Mouse (Mus musculus): ENCODE results near the gene Scamp2. TPM values are rescaled to one million over a fixed set of nuclear protein-coding genes. Genes with fewer than 3 reads are reported as not detected.

The Scamp2 gene
- polyA plus RNA-seq, 1 experiment from 2014 or later = 53.4 TPM

DNA sequence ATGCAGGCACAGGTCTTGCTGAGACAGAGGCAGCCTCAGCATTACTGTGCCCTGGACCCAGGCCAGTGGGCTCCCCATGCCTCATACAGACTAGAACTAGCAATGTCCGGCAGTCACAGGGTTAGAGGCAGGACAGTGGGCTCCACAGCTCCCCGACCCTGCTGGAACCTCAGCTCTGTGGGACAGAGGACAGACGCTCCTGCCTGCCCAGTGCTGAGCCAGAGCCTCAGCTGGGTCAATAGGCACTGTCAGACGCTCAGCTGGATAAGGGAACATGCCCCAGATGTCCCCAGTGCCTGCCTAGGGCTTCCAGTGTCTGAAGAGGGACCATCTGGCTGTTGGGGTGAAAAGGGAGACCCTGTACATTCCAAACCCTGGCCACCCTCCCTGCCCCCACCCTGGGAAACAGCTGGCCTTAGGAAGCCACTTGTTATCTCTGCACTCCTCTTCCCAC lies 37.2 kb downstream of the Scamp2 start:
- no peak overlapping the region for H3K4me3 ChIP-seq (ENCODE audit: low read length)
- ATAC-seq (replicated peaks; ENCODE audit: extremely low read depth, insufficient read depth, low FRiP score) = no peak
- no peak overlapping the region for H3K4me2 ChIP-seq (ENCODE audit: low read depth, low read length)
- no peaks in the 10 kb centered on the region for H3K9me3 ChIP-seq (replicated peaks; ENCODE audit: control insufficient read depth, low read length)
- no peak overlapping the region for H3K27ac ChIP-seq (ENCODE audit: low read length)
- WGBS = 19% methylated on average over 4 of the region's 4 CpGs
- peaks cover 20% of the 10 kb centered on the region for H3K4me1 ChIP-seq (ENCODE audit: control insufficient read depth, insufficient read depth, low read length)
- no peak overlapping the region for H3K9ac ChIP-seq (ENCODE audit: low read length)
- no peaks in the 10 kb centered on the region for H3K27me3 ChIP-seq (ENCODE audit: control insufficient read depth, insufficient read depth, low read length)
- H3K36me3 ChIP-seq (ENCODE audit: control insufficient read depth, insufficient read depth) = peaks cover 8% of the 10 kb centered on the region; the same call in 1 of the 2 replicates

DNA sequence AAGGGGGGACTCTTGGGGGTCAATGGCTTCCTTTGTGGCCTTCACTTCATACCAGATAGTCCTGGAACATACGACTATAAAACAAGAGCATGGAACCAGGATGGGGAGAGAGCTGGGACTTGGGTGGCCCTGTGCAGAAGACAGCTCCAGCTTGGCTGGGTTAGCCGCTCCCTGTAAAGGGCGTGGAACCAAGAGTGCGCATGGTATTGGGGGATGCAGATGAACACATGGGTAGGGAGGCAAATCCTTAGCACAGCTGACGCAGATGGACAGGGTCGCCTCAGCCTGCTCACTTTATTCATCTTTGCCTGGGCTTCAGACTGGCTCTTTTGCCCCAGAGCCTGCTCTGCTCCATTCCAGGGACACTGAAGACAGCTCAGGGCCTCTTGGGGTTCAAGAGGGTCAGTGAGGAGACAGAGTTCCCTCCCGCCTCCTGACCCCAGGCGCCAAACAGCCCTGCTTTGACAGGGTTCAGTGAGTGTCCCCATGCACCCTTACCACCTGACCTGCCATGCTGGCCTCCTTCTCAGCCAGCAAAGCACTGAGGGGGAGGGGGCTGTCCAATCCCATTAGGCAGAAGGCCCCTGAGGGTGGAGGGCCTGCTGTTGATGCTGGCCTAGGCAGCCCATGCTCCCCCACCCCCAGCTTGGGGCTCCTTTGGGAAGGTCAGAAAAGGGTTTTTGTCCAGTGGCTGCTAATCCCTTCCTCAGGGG lies 38.3 kb downstream of the Scamp2 start:
- 68% methylated on average over 8 of the region's 8 CpGs for WGBS
- H3K9me3 ChIP-seq (replicated peaks; ENCODE audit: control insufficient read depth, low read length) = no peaks in the 10 kb centered on the region
- H3K4me2 ChIP-seq (ENCODE audit: low read depth, low read length) = no peak overlapping the region
- peaks cover 8% of the 10 kb centered on the region; the same call in 1 of the 2 replicates for H3K36me3 ChIP-seq (ENCODE audit: control insufficient read depth, insufficient read depth)
- H3K4me3 ChIP-seq (ENCODE audit: low read length) = no peak overlapping the region
- H3K27ac ChIP-seq (ENCODE audit: low read length) = no peak overlapping the region
- H3K4me1 ChIP-seq (ENCODE audit: control insufficient read depth, insufficient read depth, low read length) = peaks cover 20% of the 10 kb centered on the region
- no peak for ATAC-seq (replicated peaks; ENCODE audit: extremely low read depth, insufficient read depth, low FRiP score)
- no peak overlapping the region for H3K9ac ChIP-seq (ENCODE audit: low read length)
- H3K27me3 ChIP-seq (ENCODE audit: control insufficient read depth, insufficient read depth, low read length) = peaks cover 3% of the 10 kb centered on the region; the same call in 1 of the 2 replicates

DNA sequence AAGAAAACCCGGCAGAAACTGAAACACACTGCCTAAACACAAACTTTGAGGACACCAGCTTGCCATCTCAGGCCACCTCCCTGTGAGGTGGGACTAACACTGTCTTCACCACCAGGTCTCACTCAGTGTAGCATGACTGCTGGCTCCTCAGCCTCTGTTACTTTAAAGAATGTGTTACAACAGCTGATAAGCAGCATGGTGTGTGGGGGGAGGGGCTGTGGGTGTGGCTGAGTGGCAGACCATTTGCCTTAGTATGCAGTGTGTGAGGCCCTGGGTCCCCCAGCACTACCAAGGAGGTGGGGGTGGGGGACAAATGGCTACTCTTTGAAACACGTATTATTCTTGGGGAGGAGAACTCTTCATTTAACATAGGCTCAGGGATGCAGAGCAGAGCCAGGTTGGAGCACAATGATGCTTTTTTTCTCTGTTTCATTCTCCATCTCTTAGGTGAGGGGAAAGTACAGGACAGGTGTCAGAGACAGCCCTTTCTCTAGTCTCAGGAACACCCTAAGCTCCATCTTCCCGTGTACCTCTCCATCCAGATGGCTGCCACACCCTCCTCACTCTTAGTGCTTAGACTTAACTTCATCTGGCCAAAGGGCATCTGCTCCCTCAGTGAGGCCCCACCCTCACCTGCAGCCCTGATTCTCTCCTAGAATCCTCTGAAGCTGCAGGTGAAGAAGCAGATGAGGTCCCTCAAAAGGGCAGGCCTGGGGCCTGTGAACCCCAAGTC lies 40.0 kb downstream of the Scamp2 start:
- peak; percentile 56 for ATAC-seq (replicated peaks; ENCODE audit: extremely low read depth, insufficient read depth, low FRiP score)
- no peak overlapping the region for H3K4me3 ChIP-seq (ENCODE audit: low read length)
- peaks cover 20% of the 10 kb centered on the region for H3K4me1 ChIP-seq (ENCODE audit: control insufficient read depth, insufficient read depth, low read length)
- H3K27ac ChIP-seq (ENCODE audit: low read length) = no peak overlapping the region
- no peaks in the 10 kb centered on the region for H3K36me3 ChIP-seq (ENCODE audit: control insufficient read depth, insufficient read depth)
- H3K27me3 ChIP-seq (ENCODE audit: control insufficient read depth, insufficient read depth, low read length) = peaks cover 11% of the 10 kb centered on the region
- no peaks in the 10 kb centered on the region for H3K9me3 ChIP-seq (replicated peaks; ENCODE audit: control insufficient read depth, low read length)
- WGBS = 7% methylated on average over 3 of the region's 3 CpGs
- H3K4me2 ChIP-seq (ENCODE audit: low read depth, low read length) = no peak overlapping the region
- no peak overlapping the region for H3K9ac ChIP-seq (ENCODE audit: low read length)

DNA sequence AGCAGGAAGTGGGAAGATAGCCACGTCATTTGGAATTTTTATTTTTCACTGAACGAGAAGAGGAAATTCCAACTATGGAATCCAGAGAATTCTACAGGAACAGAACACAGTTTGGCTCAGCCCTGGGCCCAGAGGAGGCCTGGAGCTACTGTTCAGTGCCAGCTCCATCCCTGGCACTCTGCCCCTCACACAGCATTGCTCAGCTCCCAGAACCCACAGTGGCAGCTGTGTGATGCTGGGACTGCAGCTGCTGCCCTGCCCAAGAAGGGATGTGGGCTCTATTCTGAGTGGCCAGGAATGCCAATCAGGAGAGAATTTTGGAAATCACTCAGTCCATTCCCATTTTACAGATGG lies 40.6 kb downstream of the Scamp2 start:
- Histone ChIP-seq H3K4me1 (ENCODE audit: control insufficient read depth, insufficient read depth, low read length) (peaks cover 20% of the 10 kb centered on the region), H3K9me3 (replicated peaks; ENCODE audit: control insufficient read depth, low read length) (no peaks in the 10 kb centered on the region), H3K9ac (ENCODE audit: low read length) (no peak overlapping the region)

DNA sequence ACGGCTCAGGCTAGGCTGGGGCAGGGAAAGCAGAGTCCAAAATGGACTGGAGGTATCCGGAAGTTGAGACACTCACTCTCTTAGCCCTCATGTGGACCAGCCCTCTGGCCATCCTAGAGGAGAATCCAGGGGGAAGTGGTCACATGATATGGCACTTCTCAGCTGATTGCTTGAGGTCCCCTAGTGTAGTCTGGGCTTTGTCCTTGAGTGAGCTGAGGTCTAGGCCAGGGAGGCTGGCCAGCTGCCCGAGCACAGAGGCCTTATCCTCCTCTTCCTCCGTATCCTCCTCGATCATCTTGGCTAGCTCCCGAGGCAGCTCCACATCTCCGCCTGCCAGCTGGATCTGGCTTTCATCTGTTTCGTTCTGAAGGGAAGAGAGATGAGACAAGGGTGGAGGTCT lies 41.4 kb downstream of the Scamp2 start:
- Histone ChIP-seq H3K27ac (ENCODE audit: low read length) (no peak overlapping the region), H3K4me1 (ENCODE audit: control insufficient read depth, insufficient read depth, low read length) (peaks cover 20% of the 10 kb centered on the region), H3K36me3 (ENCODE audit: control insufficient read depth, insufficient read depth) (no peaks in the 10 kb centered on the region), H3K9me3 (replicated peaks; ENCODE audit: control insufficient read depth, low read length) (no peaks in the 10 kb centered on the region), H3K9ac (ENCODE audit: low read length) (no peak overlapping the region), H3K27me3 (ENCODE audit: control insufficient read depth, insufficient read depth, low read length) (peaks cover 23% of the 10 kb centered on the region), H3K4me2 (ENCODE audit: low read depth, low read length) (no peak overlapping the region), H3K4me3 (ENCODE audit: low read length) (no peak overlapping the region)
- 28% methylated on average over 8 of the region's 8 CpGs for WGBS
- ATAC-seq (replicated peaks; ENCODE audit: extremely low read depth, insufficient read depth, low FRiP score) = no peak

More for the DNA sequence above, 40.6 kb downstream of the Scamp2 start:
- Histone ChIP-seq H3K4me3 (ENCODE audit: low read length) (no peak overlapping the region), H3K36me3 (ENCODE audit: control insufficient read depth, insufficient read depth) (no peaks in the 10 kb centered on the region), H3K27me3 (ENCODE audit: control insufficient read depth, insufficient read depth, low read length) (peaks cover 15% of the 10 kb centered on the region), H3K27ac (ENCODE audit: low read length) (no peak overlapping the region), H3K4me2 (ENCODE audit: low read depth, low read length) (no peak overlapping the region)
- no peak for ATAC-seq (replicated peaks; ENCODE audit: extremely low read depth, insufficient read depth, low FRiP score)
- WGBS = 11% methylated on average over 2 of the region's 2 CpGs

DNA sequence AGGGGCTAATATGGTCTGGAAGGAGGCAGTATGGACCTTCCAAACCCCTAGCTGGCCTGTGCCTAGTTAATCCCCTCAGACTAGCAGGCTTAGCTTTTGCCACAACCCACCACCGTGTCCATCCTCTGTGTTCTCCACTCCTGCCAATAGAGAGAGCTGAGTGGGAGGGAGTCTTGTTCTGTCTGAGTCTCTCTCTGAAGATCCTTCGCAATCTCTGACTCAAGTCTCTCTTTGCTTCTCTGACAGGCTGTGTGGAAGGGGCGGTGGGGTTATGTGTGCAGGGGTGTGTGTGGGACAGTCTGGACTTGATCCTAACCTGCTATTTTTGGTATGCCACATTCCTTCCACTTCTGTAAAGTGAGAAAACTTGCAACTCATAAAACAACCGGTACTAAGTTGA lies 44.1 kb downstream of the Scamp2 start:
- Histone ChIP-seq H3K27me3 (ENCODE audit: control insufficient read depth, insufficient read depth, low read length) (peaks cover 25% of the 10 kb centered on the region), H3K36me3 (ENCODE audit: control insufficient read depth, insufficient read depth) (no peaks in the 10 kb centered on the region), H3K9ac (ENCODE audit: low read length) (no peak overlapping the region), H3K9me3 (replicated peaks; ENCODE audit: control insufficient read depth, low read length) (no peaks in the 10 kb centered on the region), H3K27ac (ENCODE audit: low read length) (no peak overlapping the region), H3K4me1 (ENCODE audit: control insufficient read depth, insufficient read depth, low read length) (peaks cover 20% of the 10 kb centered on the region), H3K4me3 (ENCODE audit: low read length) (no peak overlapping the region), H3K4me2 (ENCODE audit: low read depth, low read length) (no peak overlapping the region)
- ATAC-seq (replicated peaks; ENCODE audit: extremely low read depth, insufficient read depth, low FRiP score) = no peak
- 70% methylated on average over 4 of the region's 4 CpGs for WGBS

DNA sequence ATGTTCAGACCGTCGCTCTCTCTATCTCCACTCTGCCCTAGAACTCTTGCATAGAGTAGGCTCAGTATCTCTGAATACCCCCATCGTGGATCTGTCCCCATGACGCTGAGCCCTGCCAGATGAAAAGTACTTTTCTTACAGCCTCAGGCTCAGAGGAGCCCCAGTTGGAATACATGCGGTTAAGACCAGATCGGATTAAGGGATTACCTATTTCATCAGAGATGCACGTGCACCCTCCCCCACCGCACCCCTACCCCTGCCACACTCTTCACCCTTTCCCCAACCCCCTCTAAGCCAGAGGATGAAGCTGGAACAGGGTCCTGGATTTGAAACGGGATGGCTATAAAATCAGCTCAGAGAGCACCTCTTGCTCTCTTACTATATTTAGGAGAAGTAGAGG lies 44.8 kb downstream of the Scamp2 start:
- peaks cover 25% of the 10 kb centered on the region for H3K27me3 ChIP-seq (ENCODE audit: control insufficient read depth, insufficient read depth, low read length)
- H3K4me3 ChIP-seq (ENCODE audit: low read length) = no peak overlapping the region
- H3K4me1 ChIP-seq (ENCODE audit: control insufficient read depth, insufficient read depth, low read length) = peaks cover 16% of the 10 kb centered on the region
- H3K27ac ChIP-seq (ENCODE audit: low read length) = no peak overlapping the region
- H3K36me3 ChIP-seq (ENCODE audit: control insufficient read depth, insufficient read depth) = no peaks in the 10 kb centered on the region
- ATAC-seq (replicated peaks; ENCODE audit: extremely low read depth, insufficient read depth, low FRiP score) = no peak
- no peaks in the 10 kb centered on the region for H3K9me3 ChIP-seq (replicated peaks; ENCODE audit: control insufficient read depth, low read length)
- no peak overlapping the region for H3K9ac ChIP-seq (ENCODE audit: low read length)
- no peak overlapping the region for H3K4me2 ChIP-seq (ENCODE audit: low read depth, low read length)
- WGBS = 19% methylated on average over 9 of the region's 9 CpGs

DNA sequence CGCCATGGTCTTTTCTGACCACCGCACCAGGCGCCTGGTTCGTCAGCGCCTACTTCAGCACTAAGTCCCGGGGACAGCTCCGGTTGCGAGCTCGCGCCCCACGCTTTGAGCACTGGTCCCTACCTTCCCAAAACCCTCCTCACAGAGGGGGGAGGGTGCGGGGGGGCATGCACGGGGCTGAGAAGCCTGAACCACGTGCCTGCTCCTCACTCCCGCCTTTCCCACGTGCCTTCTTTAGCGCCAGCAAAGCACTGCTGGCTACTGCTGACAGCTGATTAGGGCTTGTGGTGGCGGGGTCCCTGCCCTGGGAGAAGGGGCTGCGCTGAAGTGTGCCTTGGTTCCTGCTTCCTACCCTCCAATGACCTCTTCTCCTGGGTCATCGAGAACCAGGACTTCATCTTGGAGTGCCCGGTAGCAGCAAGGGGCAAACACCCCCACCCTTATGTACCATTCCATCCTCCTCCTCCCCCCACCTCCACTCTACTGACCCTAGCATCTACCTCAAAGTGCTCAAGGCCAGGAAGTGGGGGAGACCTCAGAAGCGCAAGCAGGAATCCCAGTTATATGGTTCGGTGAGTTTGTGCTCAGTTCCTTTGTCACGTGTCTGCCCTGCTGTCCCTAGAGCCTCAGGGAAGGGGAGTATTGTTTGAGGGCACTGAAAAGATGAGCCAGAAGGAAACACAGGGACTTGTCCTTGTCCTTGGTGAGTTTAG lies 45.6 kb downstream of the Scamp2 start, which contains the start of gene Cplx3:
TSS of gene Cplx3 (minus strand) at position 143 of the 713 bp plus-strand sequence.
- peaks cover 8% of the 10 kb centered on the region for H3K4me1 ChIP-seq (ENCODE audit: control insufficient read depth, insufficient read depth, low read length)
- no peak; the same call in 1 of the 2 replicates for ATAC-seq (replicated peaks; ENCODE audit: extremely low read depth, insufficient read depth, low FRiP score)
- no peaks in the 10 kb centered on the region for H3K36me3 ChIP-seq (ENCODE audit: control insufficient read depth, insufficient read depth)
- H3K27me3 ChIP-seq (ENCODE audit: control insufficient read depth, insufficient read depth, low read length) = peaks cover 25% of the 10 kb centered on the region
- no peak within 1 kb of the TSS for H3K4me2 ChIP-seq (ENCODE audit: low read depth, low read length)
- WGBS = 5% methylated on average over 24 of the region's 24 CpGs
- no peaks in the 10 kb centered on the region for H3K9me3 ChIP-seq (replicated peaks; ENCODE audit: control insufficient read depth, low read length)
- H3K27ac ChIP-seq (ENCODE audit: low read length) = no peak within 1 kb of the TSS
- H3K4me3 ChIP-seq (ENCODE audit: low read length) = no peak within 1 kb of the TSS
- H3K9ac ChIP-seq (ENCODE audit: low read length) = no peak within 1 kb of the TSS

DNA sequence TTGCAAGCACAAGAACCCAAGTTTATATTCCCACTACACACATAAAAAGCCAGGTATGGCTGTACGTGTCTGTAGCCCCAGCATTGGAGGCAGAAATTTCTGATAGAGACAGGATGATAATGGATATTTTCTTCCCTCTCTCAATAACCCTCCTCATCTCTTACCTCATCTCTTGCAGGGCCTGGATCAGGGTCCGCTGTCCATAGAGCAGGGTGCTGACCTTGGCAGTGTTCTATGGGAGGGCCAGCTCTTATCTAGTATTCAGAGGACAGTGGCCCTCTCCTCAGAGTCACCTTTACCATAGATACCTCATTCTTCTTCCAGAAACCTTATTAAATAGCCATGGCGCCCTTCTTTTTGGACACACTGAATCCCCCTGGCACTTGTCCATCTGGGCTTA lies 49.1 kb downstream of the Scamp2 start:
- 33% methylated on average over 3 of the region's 3 CpGs for WGBS
- H3K4me1 ChIP-seq (ENCODE audit: control insufficient read depth, insufficient read depth, low read length) = no peaks in the 10 kb centered on the region
- peaks cover 19% of the 10 kb centered on the region for H3K27me3 ChIP-seq (ENCODE audit: control insufficient read depth, insufficient read depth, low read length)
- H3K9me3 ChIP-seq (replicated peaks; ENCODE audit: control insufficient read depth, low read length) = no peaks in the 10 kb centered on the region
- no peak overlapping the region for H3K4me2 ChIP-seq (ENCODE audit: low read depth, low read length)
- ATAC-seq (replicated peaks; ENCODE audit: extremely low read depth, insufficient read depth, low FRiP score) = no peak
- no peaks in the 10 kb centered on the region for H3K36me3 ChIP-seq (ENCODE audit: control insufficient read depth, insufficient read depth)
- H3K9ac ChIP-seq (ENCODE audit: low read length) = no peak overlapping the region
- no peak overlapping the region for H3K4me3 ChIP-seq (ENCODE audit: low read length)
- no peak overlapping the region for H3K27ac ChIP-seq (ENCODE audit: low read length)

All from heart, embryonic 16.5 days (tissue).